Mouse (Mus musculus) midbrain, embryonic 15.5 days (tissue): ENCODE measurements around the gene Sprr2a1. TPM values are rescaled to one million over a fixed set of nuclear protein-coding genes. Genes with fewer than 3 reads are reported as not detected.
"Not testable (repeated sequence)": the region's sequence is repeated elsewhere in the genome, so short reads cannot be mapped to it uniquely, and the experiment has no call there.

ENCODE experiments used
- ATAC-seq: fragments of 200-750 bp; cut with Nextera tagmentation; replicated peaks from 2 replicates; pipeline ENCODE4 v1.8.0; 2017; ENCODE audit warnings: moderate TSS enrichment
- H3K27ac ChIP-seq: fragments of 300-500 bp; sonication (generic); 2 replicates; pipeline ENCODE4 v1.5.1; 2015; ENCODE audit warnings: mild to moderate bottlenecking, inconsistent platforms
- H3K27me3 ChIP-seq: fragments of 300-500 bp; sonication (generic); replicated peaks from 2 replicates; pipeline ENCODE4 v1.6.1; 2015; ENCODE audit warnings: inconsistent platforms
- H3K36me3 ChIP-seq: fragments of 300-500 bp; sonication (generic); replicated peaks from 2 replicates; pipeline ENCODE4 v1.6.1; 2015; ENCODE audit warnings: inconsistent platforms
- H3K4me1 ChIP-seq: fragments of 300-500 bp; sonication (generic); 2 replicates; pipeline ENCODE4 v1.6.1; 2015; ENCODE audit warnings: inconsistent platforms
- H3K4me2 ChIP-seq: fragments of 300-500 bp; sonication (generic); 2 replicates; pipeline ENCODE4 v1.6.1; 2015; ENCODE audit warnings: inconsistent platforms, mild to moderate bottlenecking, moderate library complexity
- H3K4me3 ChIP-seq: fragments of 300-500 bp; sonication (generic); 2 replicates; pipeline ENCODE4 v1.5.1; 2015; ENCODE audit warnings: mild to moderate bottlenecking, inconsistent platforms
- H3K9ac ChIP-seq: fragments of 300-500 bp; sonication (generic); 2 replicates; pipeline ENCODE4 v1.6.1; 2015; ENCODE audit warnings: mild to moderate bottlenecking, inconsistent platforms
- H3K9me3 ChIP-seq: fragments of 300-500 bp; sonication (generic); 2 replicates; pipeline ENCODE4 v1.6.1; 2016; ENCODE audit warnings: inconsistent platforms
- WGBS: fragments of 180-500 bp; shearing (Covaris S2); methylation state at CpG from one replicate; pipeline ENCODE4 v1.1.7; 2015; ENCODE audit warnings: mixed read lengths; 5-methylcytosine and 5-hydroxymethylcytosine counted together
- polyA plus RNA-seq: library from polyadenylated mRNA; unstranded; fragments of >200 nt; fragmentation: Nextera tagmentation; extraction: Ambion mirVana; gene quantifications from 2 replicates; pipeline ENCODE4 v1.2.1, GENCODE M21; 2015

Gene Sprr2a1
- polyA plus RNA-seq = not detected in 2 replicates

DNA sequence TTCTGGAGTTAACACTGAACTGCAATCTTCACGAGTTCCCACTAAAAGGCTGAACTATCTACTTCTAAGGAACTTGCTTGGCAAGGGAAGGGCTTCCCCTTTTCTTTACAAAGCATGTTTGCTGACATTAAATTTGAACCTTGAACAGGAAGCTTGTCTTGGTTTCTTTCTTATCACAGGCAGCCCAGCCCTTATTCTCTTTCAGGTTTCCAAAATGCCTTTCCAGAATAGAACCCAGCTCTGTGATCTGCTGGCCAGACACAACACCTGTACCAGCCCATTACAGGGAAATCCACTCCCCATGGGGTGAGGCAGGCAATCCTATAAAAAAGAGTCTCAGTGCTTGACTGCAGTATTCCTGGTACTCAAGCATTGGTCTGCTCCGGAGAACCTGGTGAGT is at the start of gene Sprr2a1, which contains the start of gene Sprr2a2:
Gene Sprr2a1, plus strand, starts transcription at position 231 of the 400 bp plus-strand sequence.
Gene Sprr2a2, plus strand, starts transcription at position 352 of the 400 bp plus-strand sequence.
- H3K4me3 ChIP-seq, H3K27me3 ChIP-seq, ATAC-seq, H3K4me1 ChIP-seq, H3K9ac ChIP-seq, H3K36me3 ChIP-seq, H3K4me2 ChIP-seq, H3K9me3 ChIP-seq, H3K27ac ChIP-seq: not testable (repeated sequence)
- WGBS = no CpG with 5 or more reads among the region's 2 CpGs

DNA sequence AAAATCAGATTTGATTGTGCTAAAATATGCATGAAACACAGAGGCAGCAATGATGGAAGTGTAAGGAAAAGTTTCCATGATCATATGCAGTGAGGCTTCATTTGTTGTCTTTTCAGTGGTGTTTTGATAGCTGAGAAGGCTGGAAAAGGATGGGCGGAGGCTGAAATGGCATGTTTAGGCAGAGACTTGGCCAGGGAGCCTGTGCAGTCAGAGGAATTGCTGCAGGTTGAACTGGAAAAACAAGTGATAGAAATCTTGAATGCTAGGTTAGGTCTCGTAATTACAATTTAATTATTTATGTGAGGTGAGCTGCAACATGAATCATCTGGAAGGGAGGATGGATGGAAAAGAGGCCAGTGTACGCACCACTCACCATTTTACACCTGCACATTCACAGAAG is 45.8 kb upstream of the Sprr2a1 start:
- no peaks in the 10 kb centered on the region for H3K36me3 ChIP-seq
- no peak overlapping the region for H3K4me2 ChIP-seq
- H3K9me3 ChIP-seq = no peaks in the 10 kb centered on the region
- 90% methylated on average over 3 of the region's 3 CpGs for WGBS
- no peak overlapping the region for H3K27ac ChIP-seq
- H3K4me1 ChIP-seq = no peaks in the 10 kb centered on the region
- H3K27me3 ChIP-seq = no peaks in the 10 kb centered on the region
- no peak overlapping the region for H3K4me3 ChIP-seq
- H3K9ac ChIP-seq = no peak overlapping the region
- no peak for ATAC-seq

DNA sequence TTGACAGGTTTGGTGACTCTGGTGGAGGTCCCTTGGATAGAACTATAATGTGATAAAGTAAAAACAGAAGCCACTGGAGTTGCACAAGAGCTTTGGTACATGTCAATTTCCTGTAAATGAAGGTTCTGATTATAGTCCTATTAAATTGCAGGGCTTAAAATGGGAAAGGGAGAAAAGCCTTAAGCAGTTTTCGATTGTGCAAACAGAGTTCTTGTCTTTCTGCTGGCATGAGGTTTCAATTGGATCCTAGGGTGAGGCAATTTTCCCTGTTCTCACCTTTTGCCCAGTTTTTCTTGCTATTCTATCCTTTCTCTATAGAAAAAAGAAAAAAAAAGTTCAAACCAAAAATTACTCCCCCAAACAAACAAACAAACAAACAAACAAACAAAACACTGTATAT is 38.7 kb upstream of the Sprr2a1 start:
- WGBS = 76% methylated on average over 1 of the region's 1 CpGs
- H3K4me2 ChIP-seq = no peak overlapping the region
- no peak overlapping the region for H3K4me3 ChIP-seq
- no peaks in the 10 kb centered on the region for H3K9me3 ChIP-seq
- H3K36me3 ChIP-seq = no peaks in the 10 kb centered on the region
- H3K27me3 ChIP-seq = no peaks in the 10 kb centered on the region
- no peaks in the 10 kb centered on the region for H3K4me1 ChIP-seq
- no peak for ATAC-seq
- H3K27ac ChIP-seq = no peak overlapping the region
- no peak overlapping the region for H3K9ac ChIP-seq

DNA sequence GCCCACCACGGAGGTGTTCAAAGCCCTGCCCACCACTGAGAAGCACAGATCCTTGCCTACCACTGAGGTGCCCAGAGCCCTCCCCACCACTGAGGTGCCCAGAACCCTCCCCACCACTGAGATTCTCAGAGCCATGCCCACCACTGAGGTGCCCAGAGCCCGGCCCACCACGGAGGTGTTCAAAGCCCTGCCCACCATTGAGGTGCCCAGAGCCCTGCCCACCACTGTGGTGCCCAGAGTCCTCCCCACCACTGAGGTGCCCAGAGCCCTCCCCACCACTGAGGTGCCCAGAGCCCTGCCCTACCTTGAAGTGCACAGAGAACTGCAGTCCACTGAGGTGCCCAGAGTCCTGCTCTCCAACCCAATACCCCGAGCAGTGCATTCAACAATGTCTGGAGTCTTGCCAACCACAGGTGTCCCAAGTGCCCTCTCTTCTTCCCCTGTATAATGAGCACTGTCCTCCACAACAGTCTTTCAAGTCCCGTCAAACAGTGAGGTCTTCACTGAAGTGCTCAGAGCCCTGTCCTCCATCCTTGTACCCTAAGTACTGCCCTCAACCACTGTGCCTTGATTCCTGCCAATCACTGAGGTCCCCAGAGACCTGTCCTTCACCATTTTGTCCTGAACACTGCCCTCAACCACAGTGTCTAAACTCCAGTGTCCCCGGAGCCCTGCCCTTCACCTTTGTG is 19.9 kb upstream of the Sprr2a1 start:
- no peak overlapping the region for H3K4me3 ChIP-seq
- H3K9me3 ChIP-seq = no peaks in the 10 kb centered on the region
- no peak overlapping the region for H3K27ac ChIP-seq
- H3K36me3 ChIP-seq = no peaks in the 10 kb centered on the region
- ATAC-seq = 0 out of 2 replicates have a peak, but pooled peaks have one; percentile 37
- H3K27me3 ChIP-seq = no peaks in the 10 kb centered on the region
- H3K4me2 ChIP-seq = no peak overlapping the region
- H3K4me1 ChIP-seq = no peaks in the 10 kb centered on the region
- 91% methylated on average over 6 of the region's 6 CpGs for WGBS
- H3K9ac ChIP-seq = no peak overlapping the region

DNA sequence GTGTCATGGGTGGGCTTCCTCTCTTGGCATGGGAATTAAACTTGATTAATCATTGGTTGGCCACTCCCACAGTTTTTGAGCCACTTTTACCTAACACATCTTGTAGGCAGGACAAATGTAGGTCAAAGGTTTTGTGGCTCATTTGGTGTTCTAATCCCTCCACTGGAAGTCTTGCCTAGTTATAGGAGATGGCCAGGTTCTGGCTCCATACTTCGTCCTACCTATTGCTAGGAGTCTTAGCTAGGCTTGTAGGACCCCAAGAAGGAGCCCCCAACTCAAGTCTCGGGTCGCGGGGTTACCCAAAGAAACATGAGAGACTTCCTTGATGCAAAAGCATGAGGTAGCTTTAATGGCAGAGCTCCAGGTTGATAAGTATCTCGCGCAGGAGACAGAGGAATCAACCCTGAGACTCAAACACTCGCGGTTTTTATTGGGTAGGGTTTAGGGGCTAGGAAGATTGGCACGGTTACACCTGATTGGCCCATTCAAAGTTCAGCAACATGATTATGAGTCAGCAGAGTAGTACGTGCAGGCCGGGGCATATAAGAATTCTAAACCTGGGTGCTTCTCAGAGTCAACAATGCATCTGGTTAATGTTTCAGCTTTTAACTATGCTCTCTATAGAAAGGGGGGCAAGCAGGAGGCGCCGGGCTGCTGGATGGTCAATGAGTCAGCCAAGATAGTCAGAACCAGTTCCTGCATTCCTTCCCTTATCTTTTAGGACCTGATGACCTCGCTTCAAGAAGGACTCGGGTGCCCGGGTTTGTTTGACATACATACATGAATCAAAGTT is 4.3 kb upstream of the Sprr2a1 start:
- ATAC-seq, H3K27me3 ChIP-seq, H3K27ac ChIP-seq, H3K9ac ChIP-seq, H3K36me3 ChIP-seq, H3K9me3 ChIP-seq, H3K4me1 ChIP-seq, H3K4me3 ChIP-seq, H3K4me2 ChIP-seq: not testable (repeated sequence)
- WGBS = no CpG with 5 or more reads among the region's 16 CpGs

DNA sequence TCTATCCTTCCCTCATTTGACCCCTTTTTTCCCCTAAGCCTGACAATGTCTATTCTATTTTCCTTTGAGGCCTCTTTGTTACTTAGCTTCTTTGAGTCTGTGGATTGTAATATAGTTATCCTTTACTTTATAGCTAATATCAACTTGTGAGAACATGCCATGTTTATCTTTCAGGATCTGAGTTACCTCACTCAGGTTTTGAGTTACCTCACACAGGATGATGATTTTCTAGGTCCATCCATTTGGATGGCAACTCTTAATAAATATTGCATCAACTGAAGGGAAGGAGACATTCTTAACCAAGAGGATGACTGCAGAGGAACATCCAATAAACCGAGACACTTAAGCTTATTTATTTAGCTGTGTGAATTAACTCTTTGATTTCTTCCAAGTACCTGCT is 3.5 kb upstream of the Sprr2a1 start:
- not testable (repeated sequence) for H3K9me3 ChIP-seq, ATAC-seq, H3K27ac ChIP-seq, H3K4me1 ChIP-seq, H3K9ac ChIP-seq, H3K4me3 ChIP-seq, H3K36me3 ChIP-seq, H3K4me2 ChIP-seq, H3K27me3 ChIP-seq
- no CpG with 5 or more reads among the region's 1 CpGs for WGBS

DNA sequence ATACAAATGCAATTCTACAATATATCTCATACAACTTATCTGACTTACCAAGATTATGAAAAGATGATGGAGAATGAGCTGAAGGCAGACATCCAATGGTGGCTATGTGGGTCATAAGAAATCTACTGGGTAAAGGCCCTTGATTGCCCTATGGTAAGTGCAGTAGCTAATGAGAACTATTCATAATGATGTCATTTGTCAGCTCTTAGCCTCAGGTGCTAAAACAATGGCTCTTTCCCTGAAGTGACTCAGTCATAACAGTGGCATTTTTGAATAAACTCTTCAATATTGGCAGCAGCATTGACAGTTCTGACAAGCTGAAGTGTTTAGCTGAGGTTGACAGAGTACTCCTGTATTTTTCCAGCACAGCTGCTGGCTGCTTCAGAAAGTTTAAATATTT is 1.9 kb upstream of the Sprr2a1 start:
- not testable (repeated sequence) for H3K36me3 ChIP-seq, H3K4me1 ChIP-seq, H3K4me2 ChIP-seq, H3K27me3 ChIP-seq, H3K27ac ChIP-seq, H3K9ac ChIP-seq, H3K9me3 ChIP-seq, H3K4me3 ChIP-seq
- peak; percentile 54; the same call in 1 of the 2 replicates for ATAC-seq

DNA sequence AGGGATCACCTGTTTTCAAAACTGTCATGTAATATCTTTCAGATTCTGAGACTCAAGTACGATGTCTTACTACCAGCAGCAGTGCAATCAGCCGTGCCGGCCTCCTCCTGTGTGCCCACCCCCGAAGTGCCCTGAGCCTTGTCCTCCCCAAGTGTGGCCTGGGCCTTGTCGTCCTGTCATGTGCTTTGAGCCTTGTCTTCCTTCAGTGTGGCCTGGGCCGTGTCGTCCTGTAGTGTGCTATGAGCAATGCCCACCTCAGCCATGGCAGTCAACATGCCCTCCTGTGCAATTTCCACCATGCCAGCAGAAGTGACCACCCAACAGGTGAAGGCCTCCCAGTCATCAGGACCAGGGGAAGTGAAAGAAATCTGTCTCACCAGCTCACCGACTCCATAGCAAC is 3.4 kb downstream of the Sprr2a1 start:
- H3K4me3 ChIP-seq, H3K36me3 ChIP-seq, ATAC-seq, H3K4me1 ChIP-seq, H3K9ac ChIP-seq, H3K4me2 ChIP-seq, H3K27ac ChIP-seq, H3K27me3 ChIP-seq, H3K9me3 ChIP-seq: not testable (repeated sequence)
- WGBS = no CpG with 5 or more reads among the region's 8 CpGs

DNA sequence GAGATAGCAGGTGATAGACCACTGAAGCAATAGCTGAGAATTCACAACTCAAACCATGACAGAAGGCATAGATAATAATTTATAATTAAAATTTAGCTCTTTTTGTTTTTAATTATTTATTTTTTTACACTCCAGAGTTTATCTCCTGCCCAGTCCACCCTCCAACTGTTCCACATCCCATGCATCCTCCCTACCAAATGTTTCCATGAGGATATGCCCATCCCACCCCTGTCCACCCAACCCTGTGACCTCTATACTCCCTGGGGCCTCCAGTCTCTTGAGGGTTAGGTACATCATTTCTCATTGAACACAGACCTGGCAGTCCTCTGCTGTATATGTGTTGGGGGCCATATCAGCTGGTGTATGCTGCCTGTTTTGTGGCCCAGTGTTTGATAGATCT is 8.1 kb downstream of the Sprr2a1 start:
- not testable (repeated sequence) for H3K27me3 ChIP-seq, H3K9me3 ChIP-seq, H3K36me3 ChIP-seq, H3K4me3 ChIP-seq, H3K27ac ChIP-seq, H3K4me1 ChIP-seq, H3K4me2 ChIP-seq, H3K9ac ChIP-seq
- ATAC-seq = peak; percentile 62

DNA sequence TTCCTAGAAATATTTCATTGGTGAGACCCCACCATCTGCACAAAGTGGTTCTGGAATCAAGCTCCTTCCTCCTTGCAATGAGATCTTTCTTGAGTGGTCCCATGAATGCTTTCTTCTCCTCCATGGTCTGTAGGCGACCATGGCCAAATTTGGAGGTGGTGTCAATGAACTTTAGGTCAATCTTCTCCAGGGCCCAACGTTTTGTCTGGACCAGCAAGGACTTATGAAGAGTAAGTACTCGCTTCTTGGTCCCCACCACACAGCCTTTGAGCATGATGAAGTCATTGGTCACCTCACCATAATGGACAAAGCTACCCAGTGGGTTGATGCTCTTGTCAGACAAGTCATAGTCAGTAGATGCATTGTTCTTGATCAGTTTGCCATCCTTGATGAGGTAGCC is 11.8 kb downstream of the Sprr2a1 start:
- H3K9ac ChIP-seq, H3K27ac ChIP-seq, H3K4me3 ChIP-seq, H3K4me1 ChIP-seq, H3K27me3 ChIP-seq, ATAC-seq, H3K4me2 ChIP-seq, H3K36me3 ChIP-seq, H3K9me3 ChIP-seq: not testable (repeated sequence)
- WGBS = 75% methylated on average over 3 of the region's 3 CpGs

DNA sequence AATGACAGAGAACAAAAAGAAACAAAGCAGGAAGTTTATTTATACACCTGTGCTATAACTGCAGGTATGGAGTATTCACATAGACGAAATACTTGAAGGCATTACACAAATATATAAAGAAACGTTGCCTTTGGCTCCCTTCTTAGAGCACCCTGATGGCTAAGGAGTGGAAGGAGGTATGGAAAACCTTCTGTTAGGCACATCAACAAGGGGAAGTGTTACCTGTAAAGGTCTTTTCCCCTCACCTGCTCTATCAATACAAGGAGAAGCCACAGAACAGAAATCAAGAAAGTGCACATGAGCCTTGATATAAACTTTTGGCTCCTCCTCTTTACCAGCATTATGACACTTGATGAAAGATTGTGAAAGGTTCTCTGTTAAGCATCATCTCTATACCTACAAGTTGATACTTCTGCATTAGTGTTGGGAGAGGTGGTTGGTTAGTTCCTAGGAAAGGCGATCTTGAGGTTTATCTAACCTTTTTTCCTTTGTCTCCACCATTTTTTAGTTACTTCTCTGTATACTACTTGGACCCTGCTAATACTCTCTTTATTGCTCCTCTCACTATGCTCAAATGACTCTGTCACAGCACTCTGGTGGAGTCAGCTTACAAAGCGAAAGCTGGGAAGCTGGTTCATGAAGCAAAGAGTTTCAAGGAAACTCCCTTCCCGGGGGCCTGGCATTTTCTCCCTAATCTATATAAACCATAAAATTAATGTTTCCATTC is 21.0 kb downstream of the Sprr2a1 start:
- not testable (repeated sequence) for H3K4me2 ChIP-seq, H3K9ac ChIP-seq, H3K27me3 ChIP-seq, H3K4me1 ChIP-seq, H3K9me3 ChIP-seq, H3K4me3 ChIP-seq, ATAC-seq, H3K27ac ChIP-seq, H3K36me3 ChIP-seq
- WGBS = no CpG with 5 or more reads among the region's 5 CpGs

DNA sequence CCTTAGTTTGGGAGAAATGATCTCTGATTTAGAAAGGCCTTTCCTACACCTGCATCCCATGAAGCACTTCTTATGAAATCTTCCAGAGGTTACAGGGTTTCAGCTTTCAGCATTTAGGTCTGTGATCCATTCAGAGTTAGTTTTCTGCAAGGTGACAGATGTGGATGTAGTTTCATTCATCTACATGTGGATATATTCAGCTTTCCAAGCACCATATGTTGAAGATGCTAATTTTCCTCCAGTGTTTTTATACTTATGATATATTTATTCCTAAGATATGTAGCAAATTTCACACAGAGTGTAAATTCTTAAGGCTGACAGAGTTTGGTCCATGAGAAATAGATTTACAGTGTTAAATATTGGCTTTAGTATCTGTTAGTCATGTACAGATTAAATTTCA is 23.1 kb downstream of the Sprr2a1 start:
- not testable (repeated sequence) for H3K4me2 ChIP-seq, H3K9ac ChIP-seq, H3K4me1 ChIP-seq, H3K4me3 ChIP-seq, H3K27me3 ChIP-seq, H3K27ac ChIP-seq, ATAC-seq, H3K36me3 ChIP-seq, H3K9me3 ChIP-seq
